Mouse (Mus musculus) MEL (cell line): Measurements from ENCODE around the gene Aktip. TPM values are rescaled to one million over a fixed set of nuclear protein-coding genes. Genes with fewer than 3 reads are reported as not detected.

Experiments
- DNase-seq: peaks from one replicate; pipeline ENCODE4 v3.0.0; 2011; ENCODE audit warnings: low read depth, low spot score
- H3K27ac ChIP-seq: 2 replicates; pipeline ENCODE4 v1.5.1; 2012; ENCODE audit warnings: low read depth, mild to moderate bottlenecking, control low read depth, low read length, moderate library complexity; ENCODE audit not compliant: control insufficient read depth
- H3K27me3 ChIP-seq, 2 experiments: fragments of 150-350 bp in 1 of 2; sonication (generic) in 1 of 2; 2 replicates each; pipeline ENCODE4 v1.6.1; 2012; ENCODE audit warnings: low read length in 2 of 2, mild to moderate bottlenecking in 2 of 2, improper control_type of control experiment in 1 of 2, moderate library complexity in 1 of 2; ENCODE audit not compliant: insufficient read depth in 2 of 2, control insufficient read depth in 1 of 2
- H3K36me3 ChIP-seq, 2 experiments: 2 replicates each; pipeline ENCODE4 v1.6.1; 2012 to 2014; ENCODE audit warnings: low read length in 2 of 2, improper control_type of control experiment in 1 of 2, inconsistent platforms in 1 of 2, mild to moderate bottlenecking in 1 of 2; ENCODE audit not compliant: insufficient read depth in 2 of 2, control insufficient read depth in 1 of 2
- H3K4me1 ChIP-seq, 2 experiments: fragments of 150-350 bp in 1 of 2; sonication (generic) in 1 of 2; 2 replicates each; pipeline ENCODE4 v1.6.1; 2012; ENCODE audit warnings: low read length in 2 of 2, improper control_type of control experiment in 1 of 2, mild to moderate bottlenecking in 1 of 2; ENCODE audit not compliant: insufficient read depth in 2 of 2, control insufficient read depth in 1 of 2
- H3K4me3 ChIP-seq, 2 experiments: fragments of 150-350 bp in 1 of 2; sonication (generic) in 1 of 2; 2 replicates each; pipeline ENCODE4 v1.5.1; 2012; ENCODE audit warnings: low read depth in 2 of 2, low read length in 2 of 2, mild to moderate bottlenecking in 2 of 2, moderate library complexity in 2 of 2, control low read depth in 1 of 2, improper control_type of control experiment in 1 of 2; ENCODE audit not compliant: control insufficient read depth in 1 of 2, insufficient read depth in 1 of 2
- H3K79me2 ChIP-seq: 2 replicates; pipeline ENCODE4 v1.6.1; 2012; ENCODE audit warnings: mild to moderate bottlenecking, low read length, moderate library complexity; ENCODE audit not compliant: control insufficient read depth, poor library complexity, insufficient read depth
- H3K9ac ChIP-seq: 2 replicates; pipeline ENCODE4 v1.6.1; 2012; ENCODE audit warnings: low read depth, mild to moderate bottlenecking, control low read depth, low read length, moderate library complexity; ENCODE audit not compliant: control insufficient read depth, poor library complexity, severe bottlenecking
- H3K9me3 ChIP-seq: fragments of 150-350 bp; sonication (generic); replicated peaks from 2 replicates; pipeline ENCODE4 v1.6.1; 2012; ENCODE audit warnings: mild to moderate bottlenecking, low read length, improper control_type of control experiment, moderate library complexity; ENCODE audit not compliant: insufficient read depth
- BHLHE40 ChIP-seq: IDR thresholded peaks from 2 replicates; pipeline ENCODE4 v1.6.1; 2012; ENCODE audit warnings: low read depth, mild to moderate bottlenecking, inconsistent platforms, low read length, improper control_type of control experiment, borderline replicate concordance
- CHD1 ChIP-seq: IDR thresholded peaks from 2 replicates; pipeline ENCODE4 v1.6.1; 2012; ENCODE audit warnings: low read depth, mild to moderate bottlenecking, inconsistent platforms, low read length, improper control_type of control experiment
- CHD2 ChIP-seq: IDR thresholded peaks from 2 replicates; pipeline ENCODE4 v1.6.1; 2011; ENCODE audit warnings: low read length, improper control_type of control experiment
- CTCF ChIP-seq, 3 experiments: IDR thresholded peaks in 2 of 3; conservative IDR thresholded peaks in 1 of 3; 2 replicates each; pipeline ENCODE4 v1.5.1; 2011 to 2012; ENCODE audit warnings: low read length in 3 of 3, low read depth in 2 of 3, mild to moderate bottlenecking in 2 of 3, improper control_type of control experiment in 1 of 3, inconsistent platforms in 1 of 3, mixed read lengths in 1 of 3, moderate library complexity in 1 of 3; ENCODE audit not compliant: control insufficient read depth in 1 of 3, insufficient read depth in 1 of 3, poor library complexity in 1 of 3, severe bottlenecking in 1 of 3
- E2F4 ChIP-seq: IDR thresholded peaks from 2 replicates; pipeline ENCODE4 v1.6.1; 2011; ENCODE audit warnings: low read depth, low read length, improper control_type of control experiment, borderline replicate concordance
- ELF1 ChIP-seq: IDR thresholded peaks from 2 replicates; pipeline ENCODE4 v1.6.1; 2014; ENCODE audit warnings: low read depth, mild to moderate bottlenecking, inconsistent platforms, low read length, improper control_type of control experiment, moderate library complexity
- EP300 ChIP-seq, 2 experiments: IDR thresholded peaks; 2 replicates each; pipeline ENCODE4 v1.6.1; 2011; ENCODE audit warnings: improper control_type of control experiment in 2 of 2, low read length in 2 of 2, low read depth in 1 of 2, mild to moderate bottlenecking in 1 of 2
- ETS1 ChIP-seq: IDR thresholded peaks from 2 replicates; pipeline ENCODE4 v1.6.1; 2012; ENCODE audit warnings: low read depth, mild to moderate bottlenecking, inconsistent platforms, low read length, improper control_type of control experiment, moderate library complexity
- GABPA ChIP-seq: IDR thresholded peaks from 2 replicates; pipeline ENCODE4 v1.6.1; 2012; ENCODE audit warnings: low read depth, mild to moderate bottlenecking, inconsistent platforms, low read length, improper control_type of control experiment, moderate library complexity
- GATA1 ChIP-seq: IDR thresholded peaks from 2 replicates; pipeline ENCODE4 v1.6.1; 2011; ENCODE audit warnings: low read depth, low read length, improper control_type of control experiment
- HCFC1 ChIP-seq: IDR thresholded peaks from 2 replicates; pipeline ENCODE4 v1.6.1; 2012; ENCODE audit warnings: low read depth, mild to moderate bottlenecking, inconsistent platforms, low read length, improper control_type of control experiment, moderate library complexity
- JUND ChIP-seq: IDR thresholded peaks from 2 replicates; pipeline ENCODE4 v1.6.1; 2011; ENCODE audit warnings: low read depth, mild to moderate bottlenecking, improper control_type of control experiment, low read length
- KAT2A ChIP-seq: conservative IDR thresholded peaks from 2 replicates; pipeline ENCODE4 v1.6.1; 2012; ENCODE audit warnings: low read depth, low read length, improper control_type of control experiment, inconsistent platforms
- MAFK ChIP-seq: IDR thresholded peaks from 2 replicates; pipeline ENCODE4 v1.6.1; 2011; ENCODE audit warnings: low read depth, mild to moderate bottlenecking, low read length, improper control_type of control experiment, borderline replicate concordance
- MAX ChIP-seq: IDR thresholded peaks from 2 replicates; pipeline ENCODE4 v1.6.1; 2011; ENCODE audit warnings: low read length, improper control_type of control experiment
- MAZ ChIP-seq: IDR thresholded peaks from 2 replicates; pipeline ENCODE4 v1.6.1; 2012; ENCODE audit warnings: low read depth, mild to moderate bottlenecking, inconsistent platforms, low read length, improper control_type of control experiment
- MEF2A ChIP-seq: IDR thresholded peaks from 2 replicates; pipeline ENCODE4 v1.6.1; 2014; ENCODE audit warnings: low read depth, mild to moderate bottlenecking, inconsistent platforms, low read length, improper control_type of control experiment; ENCODE audit not compliant: poor library complexity, insufficient replicate concordance, severe bottlenecking; ENCODE audit errors: extremely low read depth
- MXI1 ChIP-seq: IDR thresholded peaks from 2 replicates; pipeline ENCODE4 v1.6.1; 2011; ENCODE audit warnings: mild to moderate bottlenecking, low read depth, low read length, improper control_type of control experiment
- MYB ChIP-seq: IDR thresholded peaks from 2 replicates; pipeline ENCODE4 v1.6.1; 2011; ENCODE audit warnings: mild to moderate bottlenecking, low read depth, low read length, improper control_type of control experiment
- MYC ChIP-seq: IDR thresholded peaks from 2 replicates; pipeline ENCODE4 v1.6.1; 2011; ENCODE audit warnings: low read depth, mild to moderate bottlenecking, low read length, improper control_type of control experiment, moderate library complexity
- NELFE ChIP-seq: IDR thresholded peaks from 2 replicates; pipeline ENCODE4 v1.6.1; 2011; ENCODE audit warnings: low read depth, low read length, improper control_type of control experiment
- NRF1 ChIP-seq: IDR thresholded peaks from 2 replicates; pipeline ENCODE4 v1.6.1; 2014; ENCODE audit warnings: low read depth, mild to moderate bottlenecking, inconsistent platforms, low read length, improper control_type of control experiment, moderate library complexity; ENCODE audit not compliant: poor library complexity, insufficient read depth, severe bottlenecking
- POLR2A ChIP-seq, 2 experiments: IDR thresholded peaks; 2 replicates each; pipeline ENCODE4 v1.6.1; 2011 to 2012; ENCODE audit warnings: low read length in 2 of 2, mild to moderate bottlenecking in 2 of 2, control low read depth in 1 of 2, improper control_type of control experiment in 1 of 2, low read depth in 1 of 2, moderate library complexity in 1 of 2; ENCODE audit not compliant: control insufficient read depth in 1 of 2, insufficient read depth in 1 of 2, poor library complexity in 1 of 2
- POLR2AphosphoS2 ChIP-seq: IDR thresholded peaks from 2 replicates; pipeline ENCODE4 v1.6.1; 2011; ENCODE audit warnings: low read length, improper control_type of control experiment
- POLR2AphosphoS5 ChIP-seq: IDR thresholded peaks from 2 replicates; pipeline ENCODE4 v1.6.1; 2012; ENCODE audit warnings: low read depth, borderline replicate concordance, mild to moderate bottlenecking, inconsistent platforms, low read length, moderate library complexity, mixed read lengths
- RAD21 ChIP-seq: IDR thresholded peaks from 2 replicates; pipeline ENCODE4 v1.6.1; 2011; ENCODE audit warnings: mild to moderate bottlenecking, low read depth, low read length, improper control_type of control experiment
- RCOR1 ChIP-seq: IDR thresholded peaks from 2 replicates; pipeline ENCODE4 v1.6.1; 2012; ENCODE audit warnings: low read depth, mild to moderate bottlenecking, inconsistent platforms, low read length, improper control_type of control experiment
- TAL1 ChIP-seq: IDR thresholded peaks from 2 replicates; pipeline ENCODE4 v1.6.1; 2012; ENCODE audit warnings: mild to moderate bottlenecking, inconsistent platforms, low read length, moderate library complexity, mixed read lengths
- TCF12 ChIP-seq: IDR thresholded peaks from 2 replicates; pipeline ENCODE4 v1.6.1; 2014; ENCODE audit warnings: low read depth, mild to moderate bottlenecking, inconsistent platforms, low read length, improper control_type of control experiment, moderate library complexity
- USF1 ChIP-seq: IDR thresholded peaks from 2 replicates; pipeline ENCODE4 v1.6.1; 2014; ENCODE audit warnings: low read depth, mild to moderate bottlenecking, inconsistent platforms, low read length, improper control_type of control experiment, moderate library complexity
- USF2 ChIP-seq, 2 experiments: IDR thresholded peaks; 2 replicates each; pipeline ENCODE4 v1.6.1; 2011 to 2012; ENCODE audit warnings: improper control_type of control experiment in 2 of 2, low read length in 2 of 2, borderline replicate concordance in 1 of 2, inconsistent platforms in 1 of 2, low read depth in 1 of 2, mild to moderate bottlenecking in 1 of 2; ENCODE audit not compliant: insufficient read depth in 1 of 2
- ZC3H11A ChIP-seq: IDR thresholded peaks from 2 replicates; pipeline ENCODE4 v1.6.1; 2012; ENCODE audit warnings: low read depth, mild to moderate bottlenecking, inconsistent platforms, low read length, improper control_type of control experiment
- ZKSCAN1 ChIP-seq: IDR thresholded peaks from 2 replicates; pipeline ENCODE4 v1.6.1; 2012; ENCODE audit warnings: low read depth, mild to moderate bottlenecking, inconsistent platforms, low read length, improper control_type of control experiment, moderate library complexity
- ZMIZ1 ChIP-seq: IDR thresholded peaks from 2 replicates; pipeline ENCODE4 v1.6.1; 2012; ENCODE audit warnings: low read depth, mild to moderate bottlenecking, inconsistent platforms, low read length, improper control_type of control experiment, moderate library complexity
- ZNF384 ChIP-seq: IDR thresholded peaks from 2 replicates; pipeline ENCODE4 v1.6.1; 2012; ENCODE audit warnings: low read depth, mild to moderate bottlenecking, inconsistent platforms, low read length, improper control_type of control experiment
- polyA plus RNA-seq, 2 experiments: library from polyadenylated mRNA; stranded (reverse) in 1 of 2; unstranded in 1 of 2; fragments of >175 nt in 1 of 2; fragments of >200 nt in 1 of 2; gene quantifications; 2 replicates each; pipeline versions ENCODE4 v1.2.1 to v1.2.4; 2012; ENCODE audit warnings: low replicate concordance in 2 of 2, low read depth in 1 of 2; ENCODE audit not compliant: insufficient read length in 2 of 2, insufficient read depth in 1 of 2, missing spikeins in 1 of 2
- total RNA-seq: library from RNA; depleted of rRNA; stranded (reverse); fragments of 300-350 nt; gene quantifications from 2 replicates; pipeline ENCODE4 v1.2.3, GENCODE M21; 2012

Gene Aktip
- total and polyA plus RNA-seq, 3 experiments = 4.6 to 8.5 TPM; not detected in 1

- H3K9me3 ChIP-seq = no peaks in the 10 kb centered on the region
- H3K27ac ChIP-seq = no peak overlapping the region
- H3K36me3 ChIP-seq = peaks cover 0 to 10% of the 10 kb centered on the region in 2 experiments; a peak in 2 of 4 replicates
- peak; percentile 67 for DNase-seq
- H3K9ac ChIP-seq = no peak overlapping the region
- peaks cover 10 to 11% of the 10 kb centered on the region in 2 experiments for H3K4me1 ChIP-seq
- no peaks in the 10 kb centered on the region for H3K27me3 ChIP-seq
- H3K4me3 ChIP-seq = no peak overlapping the region
- H3K79me2 ChIP-seq = no peaks in the 10 kb centered on the region
- no peak for TF ChIP-seq POLR2AphosphoS2
- no peak for TF ChIP-seq MAZ
- TF ChIP-seq HCFC1 = 0 out of 2 replicates have a peak, but pooled peaks have one; percentile 28
- TF ChIP-seq MAX = no peak
- peak; percentile 50; the same call in 1 of the 2 replicates for TF ChIP-seq TAL1
- no peak for TF ChIP-seq RAD21
- no peak for TF ChIP-seq NELFE
- TF ChIP-seq RCOR1 = peak; percentile 96
- 0 out of 2 replicates have a peak, but pooled peaks have one; percentile 27 for TF ChIP-seq MXI1
- no peak for TF ChIP-seq POLR2A (IDR thresholded peaks at IDR 0.05; ENCODE audit: control insufficient read depth in 1 of 2, insufficient read depth in 1 of 2, low read depth in 1 of 2, low read length in 2 of 2, poor library complexity in 1 of 2)
- peak; percentile 96 for TF ChIP-seq GATA1
- TF ChIP-seq JUND = 0 out of 2 replicates have a peak, but pooled peaks have one; percentile 30
- peak; percentile 35; the same call in 1 of the 2 replicates for TF ChIP-seq KAT2A
- TF ChIP-seq ELF1 = peak; percentile 48; the same call in 1 of the 2 replicates
- TF ChIP-seq MAFK = peak; percentile 51; the same call in 1 of the 2 replicates
- no peak for TF ChIP-seq E2F4
- peak; percentile 76 for TF ChIP-seq ETS1
- TF ChIP-seq BHLHE40 = peak; percentile 56; the same call in 1 of the 2 replicates
- no peak for TF ChIP-seq ZNF384
- peak; percentile 85 to 93 for TF ChIP-seq EP300 (IDR thresholded peaks at IDR 0.05; ENCODE audit: low read depth in 1 of 2, low read length in 2 of 2)
- no peak for TF ChIP-seq CTCF (IDR thresholded peaks at IDR 0.05 in 2 of 3, conservative IDR thresholded peaks at IDR 0.05 in 1 of 3; ENCODE audit: control insufficient read depth in 1 of 3, insufficient read depth in 1 of 3, low read depth in 2 of 3, low read length in 3 of 3, poor library complexity in 1 of 3, severe bottlenecking in 1 of 3)
- TF ChIP-seq POLR2AphosphoS5 = no peak
- TF ChIP-seq MYB = no peak
- no peak; the same call in 1 of the 2 replicates for TF ChIP-seq ZC3H11A
- 0 out of 2 replicates have a peak, but pooled peaks have one; percentile 13 for TF ChIP-seq MYC
- TF ChIP-seq TCF12 = peak; percentile 87
- TF ChIP-seq CHD2 = no peak
- no peak for TF ChIP-seq ZMIZ1
- no peak for TF ChIP-seq USF1
- no peak for TF ChIP-seq ZKSCAN1
- TF ChIP-seq CHD1 = no peak
- TF ChIP-seq USF2 (IDR thresholded peaks at IDR 0.05; ENCODE audit: borderline replicate concordance in 1 of 2, insufficient read depth in 1 of 2, low read depth in 1 of 2, low read length in 2 of 2) = no peak
- no peak for TF ChIP-seq GABPA
- no peak for TF ChIP-seq NRF1
- no peak for TF ChIP-seq MEF2A
Observed at GRCm38 (mm10) chr8:91077077-91077867, 122.5 kb downstream of the Aktip start.
